Mouse (Mus musculus): Measurements from ENCODE around the gene Qser1. TPM values are rescaled to one million over a fixed set of nuclear protein-coding genes. Genes with fewer than 3 reads are reported as not detected.

Qser1 gene
- polyA plus RNA-seq (2015; fragmentation: Nextera tagmentation; extraction: Ambion mirVana) = 3.6 and 3.9 TPM in 2 replicates

DNA sequence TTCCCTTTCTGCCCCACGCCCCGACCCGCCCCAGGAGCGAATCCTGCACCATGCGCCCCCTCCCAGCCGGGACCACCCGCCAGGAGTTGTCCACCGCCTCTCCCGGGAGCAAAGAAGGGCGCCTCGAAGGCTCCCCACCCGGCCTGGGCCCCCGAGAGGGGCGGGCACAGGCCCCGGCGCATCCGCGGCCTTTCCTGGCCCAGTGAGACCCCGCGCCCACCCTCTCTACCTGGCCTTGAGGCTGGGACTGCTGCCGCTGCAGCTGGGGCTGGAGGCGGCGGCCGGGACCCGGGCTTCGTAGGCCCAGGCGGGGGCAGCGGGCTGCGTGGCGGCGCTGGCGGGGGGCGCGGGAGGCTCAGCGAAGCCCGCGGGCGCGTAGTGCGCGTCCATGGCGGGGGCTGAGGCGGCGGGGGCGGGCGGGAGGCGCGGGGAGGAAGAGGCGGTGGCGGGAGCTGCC, at the start of gene Qser1:
Gene Qser1, minus strand, starts transcription at position 390 of the 457 bp plus-strand sequence.

DNA sequence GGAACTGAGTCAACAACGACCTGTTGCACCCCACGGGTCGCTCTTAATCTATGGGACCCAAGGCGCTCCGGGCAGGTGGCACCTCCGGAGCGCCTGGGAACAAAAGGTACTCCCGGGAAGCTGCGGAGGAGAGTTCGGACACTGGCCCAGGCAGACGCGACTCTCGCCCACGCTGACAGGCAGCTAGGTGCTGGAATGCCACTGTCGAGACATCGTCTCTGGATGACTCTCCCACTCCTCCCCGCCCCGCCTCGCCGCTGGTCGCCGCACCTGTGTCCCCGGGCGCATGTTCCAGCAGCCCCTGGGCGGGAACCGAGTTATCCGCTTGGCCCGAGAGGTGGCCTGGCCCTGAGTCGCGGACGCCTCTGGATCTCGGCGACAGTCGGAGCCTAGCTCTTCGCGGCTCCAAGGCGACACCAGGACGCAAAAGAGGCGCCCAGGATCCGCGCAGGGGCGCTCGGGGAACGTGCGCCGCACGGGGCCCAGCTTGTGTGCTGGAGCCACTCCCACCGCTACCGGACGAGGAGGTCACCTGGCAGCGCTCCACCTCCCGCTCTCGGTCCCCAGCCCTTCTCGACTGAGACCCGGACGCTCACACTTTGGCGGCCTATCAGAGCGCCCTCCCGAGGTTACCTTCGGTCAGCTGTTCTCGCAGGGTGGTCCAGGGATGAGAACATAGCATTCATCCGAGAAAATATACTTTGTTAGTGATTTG, 32.9 kb upstream of the Qser1 start, which contains the start of gene Prrg4:
Gene Prrg4, minus strand, starts transcription at position 601 of the 715 bp plus-strand sequence.

DNA sequence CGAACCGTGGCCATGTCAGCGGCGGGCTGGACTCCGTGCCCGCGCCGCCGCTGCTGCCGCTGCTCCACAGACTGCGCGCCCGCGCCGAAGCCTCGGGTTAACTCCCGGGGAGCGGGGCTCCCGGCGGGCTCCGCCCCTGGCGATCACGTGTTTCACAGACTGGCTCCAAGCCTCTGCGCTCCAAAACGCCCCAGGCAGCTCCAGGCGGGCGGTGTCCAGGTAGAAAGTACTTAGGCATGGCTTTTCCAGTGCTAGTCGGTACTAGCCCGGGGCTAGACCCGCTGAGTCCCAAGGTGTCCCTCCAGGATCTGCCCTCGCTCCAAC, 73.9 kb downstream of the Qser1 start, which contains the start of gene Depdc7:
Gene Depdc7, minus strand, starts transcription at position 138 of the 324 bp plus-strand sequence.

DNA sequence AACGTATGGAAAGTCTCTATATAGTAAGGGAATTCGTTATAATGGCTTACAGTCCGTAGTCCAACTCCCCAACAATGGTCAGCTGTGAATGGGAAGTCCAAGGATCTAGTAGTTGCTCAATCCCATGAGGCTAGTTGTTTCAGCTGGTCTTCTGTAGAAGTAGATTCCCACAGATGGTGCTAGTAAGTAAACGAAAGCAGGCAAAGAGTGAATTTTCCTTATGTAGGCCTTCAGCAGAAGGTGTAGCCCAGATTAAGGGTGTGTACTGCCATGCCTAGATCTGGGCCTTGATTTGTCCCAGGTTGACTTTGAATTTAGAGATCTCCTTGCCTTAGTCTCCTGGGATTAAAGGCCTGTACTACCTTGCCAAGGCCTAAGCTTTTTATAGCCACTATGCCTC, 100.3 kb downstream of the Qser1 start, which contains the start of gene Pin1rt1:
Gene Pin1rt1, minus strand, starts transcription at position 101 of the 400 bp plus-strand sequence.

GRCm38 (mm10) chr2:104711585-104712485, 104.7 kb downstream of the Qser1 start, which contains the start of gene Tcp11l1:
TSS of gene Tcp11l1 (minus strand) at chr2:104712169.

Other genes starting within 250 kb of the Qser1 start
- 31.3 and 56.3 TPM in 2 replicates for gene Cstf3, start 226.2 kb downstream of the Qser1 start, polyA plus RNA-seq (2015; fragmentation: Nextera tagmentation; extraction: Ambion mirVana)
- gene Tcp11l1, start 104.6 kb downstream of the Qser1 start, polyA plus RNA-seq (2015; fragmentation: Nextera tagmentation; extraction: Ambion mirVana) = 32.2 and 42.1 TPM in 2 replicates
- gene Pin1rt1, start 100.4 kb downstream of the Qser1 start, polyA plus RNA-seq (2015; fragmentation: Nextera tagmentation; extraction: Ambion mirVana) = not detected in 2 replicates
- gene Depdc7, start 73.9 kb downstream of the Qser1 start, polyA plus RNA-seq (2015; fragmentation: Nextera tagmentation; extraction: Ambion mirVana) = 4.9 and 5.3 TPM in 2 replicates
- 0.32 and 1.6 TPM in 2 replicates for gene Prrg4, start 33.1 kb upstream of the Qser1 start, polyA plus RNA-seq (2015; fragmentation: Nextera tagmentation; extraction: Ambion mirVana)
- 22.7 and 25.2 TPM in 2 replicates for gene Ccdc73, start 51.0 kb upstream of the Qser1 start, polyA plus RNA-seq (2015; fragmentation: Nextera tagmentation; extraction: Ambion mirVana)
- 391 and 543 TPM in 2 replicates for gene Eif3m, start 200.3 kb upstream of the Qser1 start, polyA plus RNA-seq (2015; fragmentation: Nextera tagmentation; extraction: Ambion mirVana)

Measured in adrenal gland, postnatal 0 days (tissue).